ENCODE assay signal across 8 mouse cellular contexts in the genomic region with DNA sequence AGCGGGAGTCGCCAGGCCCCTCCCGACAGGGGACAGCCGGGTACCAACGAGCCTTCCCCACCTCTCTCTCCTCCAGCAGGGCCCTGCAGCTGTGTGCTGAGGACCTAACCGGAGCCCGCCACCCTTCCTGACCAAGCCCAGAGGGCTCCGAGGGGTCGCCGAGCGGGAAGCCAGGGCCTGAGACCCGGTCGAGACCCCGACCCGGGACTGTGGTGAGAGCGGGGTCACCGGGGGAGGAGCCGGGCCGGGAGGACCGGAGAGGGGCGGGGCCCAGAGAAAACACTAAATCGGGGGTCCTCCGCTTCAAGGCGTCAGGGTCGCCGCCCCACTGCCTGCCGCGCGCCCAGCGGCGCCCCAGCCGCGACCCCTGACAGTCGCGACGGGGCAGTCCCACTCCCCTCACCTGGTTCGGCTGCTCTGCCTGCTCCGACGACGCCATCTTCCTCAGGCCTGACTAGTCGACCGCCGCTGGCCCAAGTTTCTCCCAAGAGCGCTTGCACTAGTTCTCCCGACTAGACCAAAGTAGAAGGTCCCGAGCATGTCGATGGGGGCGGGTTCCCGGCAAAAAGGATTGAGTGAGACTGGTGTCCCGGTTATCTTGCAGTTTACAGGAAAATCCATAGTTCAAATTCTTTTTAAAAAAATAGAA. TPM values are rescaled to one million over a fixed set of nuclear protein-coding genes. Genes with fewer than 3 reads are reported as not detected.
DNase-seq lines count a peak whose midpoint lies in the region; ATAC-seq and TF ChIP-seq lines count a peak whose summit lies in the region.

A gene (minus strand): TSS at position 508 of the 649 bp plus-strand sequence.

- no peaks in the 10 kb centered on the region for H3K27me3 ChIP-seq in forebrain, embryonic 16.5 days (replicated peaks; ENCODE audit: control insufficient read depth, insufficient read depth, low read length)
- no peaks in the 10 kb centered on the region for H3K27me3 ChIP-seq in lung, embryonic 14.5 days (ENCODE audit: insufficient read depth, low read length)
- H3K27me3 ChIP-seq in thymus, adult 2 months (ENCODE audit: control insufficient read depth, insufficient read depth, low read length) = no peaks in the 10 kb centered on the region

- peak; percentile 88 for DNase-seq in ES-E14 (ENCODE audit: low read depth, low spot score)
- peak; percentile 87 for DNase-seq in cerebellum, adult 11-12 months
- peak; percentile 88 to 89 for DNase-seq in heart, postnatal 36 days
- peak; percentile 90 to 93 for DNase-seq in layer of hippocampus, adult 2 months (ENCODE audit: low spot score in 2 of 2)
- peak; percentile 96 for DNase-seq in lung, embryonic 14.5 days
- DNase-seq in thymus, adult 2 months = peak; percentile 94

- no peak for TF ChIP-seq CTCF in layer of hippocampus, adult 2 months (conservative IDR thresholded peaks at IDR 0.05)
- TF ChIP-seq CTCF in lung, embryonic 14.5 days (IDR thresholded peaks at IDR 0.05; ENCODE audit: low read depth) = no peak
- no peak for TF ChIP-seq CTCF in olfactory bulb, adult 2 months (IDR thresholded peaks at IDR 0.05; ENCODE audit: insufficient read depth, low read depth, low read length)
- TF ChIP-seq CTCF in thymus, adult 2 months (IDR thresholded peaks at IDR 0.05; ENCODE audit: borderline replicate concordance, control insufficient read depth, extremely low read depth, insufficient read depth, low read length, poor library complexity) = no peak

- in situ Hi-C loops in ES-E14 (cut with MboI; ENCODE audit: low sequenced_read_pairs in 2 of 2, unreplicated experiment in 2 of 2) = no loop called here

- TF ChIP-seq POLR2A in olfactory bulb, adult 2 months (IDR thresholded peaks at IDR 0.05; ENCODE audit: insufficient read depth, low read depth, low read length) = peak; percentile 68
- peak; percentile 62; the same call in 1 of the 2 replicates for TF ChIP-seq POLR2A in thymus, adult 2 months (IDR thresholded peaks at IDR 0.05; ENCODE audit: control insufficient read depth, extremely low read depth, insufficient read depth, low read length, poor library complexity)

- H3K36me3 ChIP-seq in ES-E14 (ENCODE audit: control insufficient read depth, insufficient read depth, low read length, poor library complexity, severe bottlenecking) = peaks cover 3% of the 10 kb centered on the region; the same call in 1 of the 2 replicates
- no peaks in the 10 kb centered on the region for H3K36me3 ChIP-seq in forebrain, embryonic 16.5 days (ENCODE audit: control insufficient read depth, insufficient read depth)
- no peaks in the 10 kb centered on the region for H3K36me3 ChIP-seq in lung, embryonic 14.5 days (ENCODE audit: insufficient read depth)
- no peaks in the 10 kb centered on the region for H3K36me3 ChIP-seq in thymus, adult 2 months (ENCODE audit: control insufficient read depth, insufficient read depth, low read length)

- ATAC-seq in forebrain, embryonic 16.5 days = peak; percentile 82
- peak; percentile 80 for ATAC-seq in lung, embryonic 14.5 days (ENCODE audit: insufficient read depth)

- H3K4me3 ChIP-seq in ES-E14 (ENCODE audit: insufficient read depth in 1 of 2, low read depth in 1 of 2, low read length in 2 of 2, poor library complexity in 1 of 2, severe bottlenecking in 1 of 2) = peak within 1 kb of the TSS; percentile 79 to 100
- H3K4me3 ChIP-seq in forebrain, embryonic 16.5 days (replicated peaks; ENCODE audit: low read length) = peak within 1 kb of the TSS; percentile 73
- peak within 1 kb of the TSS; percentile 90 for H3K4me3 ChIP-seq in layer of hippocampus, adult 2 months
- peak within 1 kb of the TSS; percentile 98 for H3K4me3 ChIP-seq in lung, embryonic 14.5 days (ENCODE audit: low read depth, low read length)
- peak within 1 kb of the TSS; percentile 75 for H3K4me3 ChIP-seq in olfactory bulb, adult 2 months (ENCODE audit: insufficient read depth, low read depth, low read length)
- H3K4me3 ChIP-seq in thymus, adult 2 months (ENCODE audit: control insufficient read depth, insufficient read depth, low read length) = peak within 1 kb of the TSS; percentile 85

- under 1% methylated on average over 42 of the region's 50 CpGs for WGBS in forebrain, embryonic 16.5 days
- whole genome bisulfite sequencing in lung, embryonic 14.5 days = under 1% methylated on average over 47 of the region's 50 CpGs
- WGBS in olfactory bulb, adult 2 months = under 1% methylated on average over 50 of the region's 50 CpGs
- WGBS in thymus, adult 2 months = 0% methylated on average over 49 of the region's 50 CpGs

- intact Hi-C loops in heart, postnatal 36 days (cut with DNase I) = no loop called here

- H3K4me2 ChIP-seq in forebrain, embryonic 16.5 days (ENCODE audit: low read length) = peak within 1 kb of the TSS; percentile 88
- H3K4me2 ChIP-seq in lung, embryonic 14.5 days = peak within 1 kb of the TSS; percentile 94

- H3K27ac ChIP-seq in ES-E14 (ENCODE audit: insufficient read depth, low read depth, low read length, poor library complexity, severe bottlenecking) = peak within 1 kb of the TSS; percentile 49
- H3K27ac ChIP-seq in forebrain, embryonic 16.5 days (ENCODE audit: low read length) = no peak within 1 kb of the TSS
- H3K27ac ChIP-seq in layer of hippocampus, adult 2 months = peak within 1 kb of the TSS; percentile 95
- peak within 1 kb of the TSS; percentile 63; the same call in 1 of the 2 replicates for H3K27ac ChIP-seq in lung, embryonic 14.5 days (ENCODE audit: low read depth)
- no peak within 1 kb of the TSS for H3K27ac ChIP-seq in olfactory bulb, adult 2 months (ENCODE audit: insufficient read depth, low read depth, low read length)
- H3K27ac ChIP-seq in thymus, adult 2 months (ENCODE audit: control insufficient read depth, insufficient read depth, low read length) = no peak within 1 kb of the TSS

- peaks cover 0 to 3% of the 10 kb centered on the region in 2 experiments; a peak in 1 of 4 replicates for H3K4me1 ChIP-seq in ES-E14 (ENCODE audit: control insufficient read depth in 2 of 2, insufficient read depth in 2 of 2, low read length in 2 of 2, poor library complexity in 1 of 2)
- peaks cover 16% of the 10 kb centered on the region for H3K4me1 ChIP-seq in forebrain, embryonic 16.5 days (replicated peaks; ENCODE audit: control insufficient read depth, insufficient read depth, low read length)
- H3K4me1 ChIP-seq in lung, embryonic 14.5 days (ENCODE audit: insufficient read depth) = peaks cover 5% of the 10 kb centered on the region; the same call in 1 of the 2 replicates
- peaks cover 9% of the 10 kb centered on the region for H3K4me1 ChIP-seq in olfactory bulb, adult 2 months (ENCODE audit: control insufficient read depth, insufficient read depth, low read length)
- H3K4me1 ChIP-seq in thymus, adult 2 months (replicated peaks; ENCODE audit: control insufficient read depth, insufficient read depth, low read length) = peaks cover 14% of the 10 kb centered on the region

- peak within 1 kb of the TSS; percentile 84 for H3K9ac ChIP-seq in ES-E14 (ENCODE audit: insufficient read depth, low read depth, low read length, poor library complexity, severe bottlenecking)
- peak within 1 kb of the TSS; percentile 79 for H3K9ac ChIP-seq in forebrain, embryonic 16.5 days (replicated peaks; ENCODE audit: low read depth, low read length)
- peak within 1 kb of the TSS; percentile 88 for H3K9ac ChIP-seq in lung, embryonic 14.5 days

- no peaks in the 10 kb centered on the region for H3K9me3 ChIP-seq in ES-E14 (ENCODE audit: control insufficient read depth, insufficient read depth, low read depth, low read length)
- no peaks in the 10 kb centered on the region for H3K9me3 ChIP-seq in forebrain, embryonic 16.5 days (ENCODE audit: control insufficient read depth, low read length)
- H3K9me3 ChIP-seq in lung, embryonic 14.5 days (ENCODE audit: low read depth, low read length) = no peaks in the 10 kb centered on the region

TF ChIP-seq in ES-E14, 5 proteins besides CTCF, POLR2A, EP300 and RAD21:
- no peak for TF ChIP-seq ZC3H11A (IDR thresholded peaks at IDR 0.05; ENCODE audit: borderline replicate concordance, low read depth, low read length)
- peak; percentile 21; the same call in 1 of the 2 replicates for TF ChIP-seq CHD2 (IDR thresholded peaks at IDR 0.05; ENCODE audit: low read depth, low read length)
- peak; percentile 89 for TF ChIP-seq HCFC1 (IDR thresholded peaks at IDR 0.05; ENCODE audit: borderline replicate concordance, insufficient read depth, low read length)

RNA-seq across cellular contexts. Expression of the gene that starts here (rescaled TPM):
- total RNA-seq in ES-E14 (2012; rRNA removed) = 80.3 and 126 TPM in 2 replicates
- 53.7 and 56.9 TPM in 2 replicates for polyA plus RNA-seq in forebrain, embryonic 16.5 days (2015; fragmentation: Nextera tagmentation; extraction: Ambion mirVana)
- 10 to 100 TPM; 21.5 to 23.5 TPM for total RNA-seq in heart, postnatal 36 days (2021)
- total RNA-seq in layer of hippocampus, adult 2 months (2021) = 10 to 100 TPM; 47.8 to 48.5 TPM
- 39.6 and 43.7 TPM in 2 replicates for polyA plus RNA-seq in lung, embryonic 14.5 days (2014; fragmentation: Nextera tagmentation; extraction: Ambion mirVana)
- polyA plus RNA-seq in olfactory bulb, adult 2 months (2012; ENCODE audit: insufficient read depth, insufficient read length, low replicate concordance, missing spikeins) = not detected in 2 replicates
- 40.4 and 45.0 TPM in 2 replicates for polyA plus RNA-seq in thymus, adult 2 months (2012; rRNA removed)

Comparison
In these comparisons a context has a peak if more than half of its experiments do, and no peak if none do; other contexts are left out.
1. RNA of the gene that starts here (polyA plus RNA-seq): 53.7 to 56.9 TPM in forebrain, embryonic 16.5 days, 39.6 to 43.7 TPM in lung, embryonic 14.5 days and 40.4 to 45.0 TPM in thymus, adult 2 months; not detected in olfactory bulb, adult 2 months; every median in the first group is over 10 times any median in the second.
2. H3K27ac ChIP-seq: peak in ES-E14 (single experiment), layer of hippocampus, adult 2 months (single experiment) and lung, embryonic 14.5 days (single experiment); none in forebrain, embryonic 16.5 days (single experiment), olfactory bulb, adult 2 months (single experiment) and thymus, adult 2 months (single experiment).
3. Peak in every context shown above with its lines, with median percentiles within 50 percentile points of each other: DNase-seq, H3K4me3 ChIP-seq and H3K9ac ChIP-seq.